Mouse (Mus musculus) macrophage (primary cell): ENCODE measurements at regions not wholly inside any gene's neighbourhood (a gene's known extent, or its start where the extent isn't known, plus 50 kb on each side); places are given as distances from the start of the nearest gene placed in this dataset.

Source experiments
- H3K27ac ChIP-seq: fragments of 350-480 bp; formaldehyde crosslinking; 2 replicates; pipeline ENCODE4 v1.9.0; 2021
- H3K36me3 ChIP-seq: fragments of 350-480 bp; formaldehyde crosslinking; 2 replicates; pipeline ENCODE4 v1.9.0; 2021; ENCODE audit errors: inconsistent target
- H3K4me3 ChIP-seq: fragments of 350-480 bp; formaldehyde crosslinking; 2 replicates; pipeline ENCODE4 v1.9.0; 2021; ENCODE audit errors: inconsistent target
- H3K79me2 ChIP-seq: fragments of 350-480 bp; formaldehyde crosslinking; 2 replicates; pipeline ENCODE4 v1.9.0; 2021; ENCODE audit errors: inconsistent target
- WGBS: methylation state at CpG from one replicate; pipeline ENCODE4 v1.1.7; 2026; ENCODE audit warnings: inconsistent platforms; ENCODE audit not compliant: missing documents; 5-methylcytosine and 5-hydroxymethylcytosine counted together

DNA sequence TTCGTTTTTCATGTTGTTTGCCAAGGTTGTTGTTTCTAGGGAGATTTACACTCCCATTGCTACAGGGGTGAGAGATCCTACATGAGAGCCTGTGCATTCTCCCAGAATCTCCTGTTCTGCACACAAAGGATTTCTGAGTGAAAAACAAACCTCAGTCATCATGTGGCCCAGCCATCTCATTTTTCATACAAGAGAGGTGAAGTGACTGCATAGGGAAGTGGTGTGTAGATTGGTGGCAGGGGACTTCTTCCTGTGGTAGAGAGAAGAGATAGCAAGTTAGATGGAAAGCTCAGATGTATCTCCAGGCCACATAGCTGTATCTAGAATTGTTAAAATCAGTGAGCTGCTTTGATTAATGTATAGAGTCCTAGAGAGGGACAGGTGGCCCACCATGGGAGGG is 72.9 kb upstream of the Mkln1 start:
- H3K79me2 ChIP-seq = no peaks in the 10 kb centered on the region
- H3K27ac ChIP-seq = no peak overlapping the region
- no peak overlapping the region for H3K4me3 ChIP-seq
- H3K36me3 ChIP-seq = no peaks in the 10 kb centered on the region
- WGBS = 82% methylated on average over 1 of the region's 1 CpGs

DNA sequence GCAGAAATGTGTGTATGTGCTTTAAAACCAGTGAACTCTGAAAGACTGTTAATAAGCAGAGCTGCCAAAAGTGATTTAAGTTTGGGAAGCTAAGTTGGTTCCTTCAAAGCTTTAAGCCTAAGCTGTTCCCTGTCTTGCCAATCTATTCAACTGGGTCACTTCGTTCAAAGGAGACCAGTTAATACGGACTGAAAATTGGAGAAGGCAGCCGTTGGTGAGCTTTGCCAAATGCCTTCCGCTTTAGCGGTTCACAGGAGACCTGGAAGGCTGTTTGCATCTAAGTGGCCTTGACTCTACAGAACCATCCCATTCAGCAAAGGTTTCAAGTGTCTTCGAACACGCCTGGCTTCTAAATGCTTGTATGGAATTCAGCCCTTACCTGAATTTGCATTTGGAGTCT is 68.2 kb upstream of the Mkln1 start:
- H3K4me3 ChIP-seq = no peak overlapping the region
- WGBS = 96% methylated on average over 7 of the region's 7 CpGs
- H3K79me2 ChIP-seq = no peaks in the 10 kb centered on the region
- H3K36me3 ChIP-seq = no peaks in the 10 kb centered on the region
- no peak overlapping the region for H3K27ac ChIP-seq

DNA sequence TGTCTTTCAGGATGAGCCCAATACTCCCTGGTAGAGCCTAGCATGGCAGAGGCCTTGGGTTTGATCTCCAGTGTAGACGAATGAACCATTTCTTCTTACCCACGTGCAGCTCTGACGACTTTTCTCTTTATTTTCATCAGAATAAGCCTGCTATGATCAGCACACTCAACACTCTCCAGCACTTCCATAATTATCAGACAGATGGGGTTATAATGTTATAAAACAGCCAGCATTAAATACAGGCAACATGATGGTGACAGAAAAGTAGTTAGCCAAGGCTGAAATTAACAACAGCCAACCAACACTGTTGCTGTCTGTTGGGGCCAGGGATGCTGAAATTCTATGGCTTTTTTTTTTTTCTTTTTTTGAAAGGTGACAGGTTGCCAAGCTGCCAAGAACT is 67.7 kb upstream of the Mkln1 start:
- WGBS = 87% methylated on average over 3 of the region's 3 CpGs
- Histone ChIP-seq H3K36me3 (no peaks in the 10 kb centered on the region), H3K79me2 (no peaks in the 10 kb centered on the region), H3K4me3 (no peak overlapping the region), H3K27ac (no peak overlapping the region)

DNA sequence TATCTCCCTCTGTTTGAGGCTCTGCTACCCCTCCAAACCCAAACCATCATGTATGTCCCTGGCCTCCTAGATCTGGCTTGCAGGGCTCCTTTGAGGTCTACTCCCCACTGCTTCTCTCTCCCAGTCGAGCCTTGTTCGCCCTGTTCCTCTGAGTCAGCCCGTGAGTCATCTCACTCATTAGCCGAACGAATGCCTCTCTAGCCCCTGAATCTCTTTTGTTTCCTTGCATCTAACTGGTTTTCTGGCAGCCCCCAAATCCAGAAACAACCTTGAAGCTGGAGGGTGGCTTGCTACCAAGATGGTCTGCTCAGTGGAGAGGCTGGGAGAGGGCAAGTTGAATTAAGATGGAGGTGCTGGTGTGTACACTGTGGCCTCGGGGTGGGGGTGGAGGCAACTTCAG is 66.3 kb upstream of the Mkln1 start:
- WGBS = 57% methylated on average over 6 of the region's 6 CpGs
- Histone ChIP-seq H3K79me2 (no peaks in the 10 kb centered on the region), H3K36me3 (no peaks in the 10 kb centered on the region), H3K4me3 (no peak overlapping the region), H3K27ac (no peak overlapping the region)

DNA sequence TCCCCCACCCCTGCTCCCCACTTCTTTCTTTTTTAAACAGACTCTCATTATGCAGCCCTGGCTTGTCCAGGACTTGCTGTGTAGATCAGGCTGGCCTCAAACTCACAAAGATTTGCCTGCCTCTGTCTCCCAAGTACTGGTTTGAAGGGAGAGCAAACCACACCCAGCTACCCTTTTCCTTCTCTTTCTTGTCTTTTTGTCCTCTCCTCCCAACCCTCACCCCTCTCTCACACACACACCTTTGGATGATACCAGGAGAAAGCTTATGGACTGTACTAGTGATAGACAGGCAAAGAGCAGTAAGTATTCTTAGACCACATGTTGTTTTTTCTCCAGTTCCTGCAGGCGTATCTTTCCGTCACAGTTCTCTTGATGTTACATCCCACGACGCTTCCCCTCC is 65.8 kb upstream of the Mkln1 start:
- H3K36me3 ChIP-seq = no peaks in the 10 kb centered on the region
- 93% methylated on average over 3 of the region's 4 CpGs for WGBS
- H3K27ac ChIP-seq = no peak overlapping the region
- H3K4me3 ChIP-seq = no peak overlapping the region
- H3K79me2 ChIP-seq = no peaks in the 10 kb centered on the region

- no peak overlapping the region for H3K4me3 ChIP-seq
- H3K27ac ChIP-seq = no peak overlapping the region
- H3K36me3 ChIP-seq = no peaks in the 10 kb centered on the region
- no peaks in the 10 kb centered on the region for H3K79me2 ChIP-seq
- WGBS = 95% methylated on average over 16 of the region's 16 CpGs
These were observed 65.2 kb upstream of the Mkln1 start for GRCm38 (mm10) chr6:31333228-31333922.

DNA sequence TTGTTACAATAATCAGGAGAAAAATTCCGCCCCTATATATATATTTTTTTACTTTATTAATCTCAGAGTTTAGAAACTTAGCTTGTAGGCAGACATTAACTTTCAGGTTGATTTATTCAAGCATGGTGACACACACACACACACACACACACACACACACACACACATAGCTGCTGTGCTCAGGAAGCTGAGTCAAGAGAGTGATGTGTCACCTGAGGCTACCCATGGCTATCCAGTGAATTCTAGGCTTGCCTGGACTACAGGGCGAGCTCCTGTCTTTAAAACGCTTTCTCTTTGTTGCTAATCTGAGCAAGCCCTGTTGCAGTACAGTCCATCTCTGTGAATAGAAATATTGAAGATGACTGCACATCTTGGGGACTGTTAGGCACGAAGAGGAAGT is 64.4 kb upstream of the Mkln1 start:
- Histone ChIP-seq H3K4me3 (no peak overlapping the region), H3K27ac (no peak overlapping the region), H3K79me2 (no peaks in the 10 kb centered on the region), H3K36me3 (no peaks in the 10 kb centered on the region)
- WGBS = 86% methylated on average over 4 of the region's 4 CpGs

GRCm38 (mm10) chr6:31339122-31339947 is 59.2 kb upstream of the Mkln1 start:
- WGBS = 95% methylated on average over 13 of the region's 13 CpGs
- Histone ChIP-seq H3K27ac (peak overlapping the region; percentile 59), H3K79me2 (no peaks in the 10 kb centered on the region), H3K36me3 (no peaks in the 10 kb centered on the region), H3K4me3 (no peak overlapping the region)

- 33% methylated on average over 1 of the region's 1 CpGs for WGBS
- Histone ChIP-seq H3K79me2 (no peaks in the 10 kb centered on the region), H3K27ac (peak overlapping the region; percentile 59), H3K36me3 (no peaks in the 10 kb centered on the region), H3K4me3 (no peak overlapping the region)
These were observed 58.6 kb upstream of the Mkln1 start for GRCm38 (mm10) chr6:31339948-31340250.

DNA sequence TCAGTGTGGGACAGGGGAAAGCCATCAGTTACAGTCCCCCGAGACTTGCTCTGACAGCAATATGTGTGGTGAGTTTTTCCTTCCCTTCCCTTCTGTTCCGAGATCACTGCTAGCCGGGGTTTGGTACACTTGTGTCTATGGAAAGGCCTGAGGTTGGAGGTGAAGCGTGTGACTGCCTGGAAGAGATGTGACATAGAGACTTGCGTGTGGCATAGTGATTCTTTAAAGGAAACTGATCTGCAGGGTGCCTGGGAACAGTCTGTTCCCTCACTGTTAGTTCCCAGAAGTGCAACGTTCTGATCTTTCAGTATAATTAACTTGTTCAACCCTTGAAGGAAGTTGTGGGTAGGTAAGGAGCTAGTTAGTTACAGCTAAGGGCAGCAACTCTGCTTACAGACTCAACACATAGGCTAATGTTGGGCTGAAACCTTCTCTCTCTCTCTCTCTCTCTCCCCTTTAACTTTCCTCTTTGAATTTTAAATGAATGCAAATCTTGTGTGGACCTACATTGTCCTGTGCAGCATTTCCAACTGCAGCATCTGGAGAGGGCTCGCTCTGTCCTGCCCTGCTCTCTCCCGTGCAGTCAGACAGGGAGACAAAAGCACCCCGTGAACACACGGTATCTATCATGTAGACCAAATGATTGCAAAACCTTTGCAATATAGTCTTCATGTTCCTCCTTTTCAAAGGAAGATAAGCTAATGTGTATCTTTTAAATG is 53.0 kb upstream of the Mkln1 start:
- Histone ChIP-seq H3K4me3 (no peak overlapping the region), H3K27ac (no peak overlapping the region), H3K79me2 (no peaks in the 10 kb centered on the region), H3K36me3 (no peaks in the 10 kb centered on the region)
- WGBS = 78% methylated on average over 10 of the region's 10 CpGs

GRCm38 (mm10) chr6:31348333-31348732 is 50.2 kb upstream of the Mkln1 start:
- Histone ChIP-seq H3K4me3 (no peak overlapping the region), H3K36me3 (no peaks in the 10 kb centered on the region), H3K27ac (no peak overlapping the region), H3K79me2 (no peaks in the 10 kb centered on the region)
- WGBS = 93% methylated on average over 4 of the region's 4 CpGs
